Mouse (Mus musculus) spleen, adult 2 months (tissue): Measurements from ENCODE around the gene Galk2.

Experiments
- CTCF ChIP-seq: fragments of 200-500 bp; IDR thresholded peaks from 2 replicates; pipeline ENCODE4 v1.5.1; 2011; ENCODE audit warnings: mild to moderate bottlenecking, inconsistent platforms; ENCODE audit not compliant: insufficient read depth, insufficient read length, insufficient replicate concordance; ENCODE audit errors: extremely low read depth
- POLR2A ChIP-seq: fragments of 200-500 bp; IDR thresholded peaks from 2 replicates; pipeline ENCODE4 v1.6.1; 2011; ENCODE audit warnings: low read depth, low read length, inconsistent platforms

- TF ChIP-seq POLR2A (no peak), CTCF (no peak)
Observed at GRCm38 (mm10) chr2:126015763-126016473, 157.0 kb downstream of the Galk2 start.
